Mouse (Mus musculus) spleen, postnatal 14 days (tissue): Measurements from ENCODE around the gene Ikbke.

Source experiments
- DNase-seq, 2 experiments: peaks; one replicate each; pipeline ENCODE4 v3.0.0; 2021 to 2022; ENCODE audit warnings: low spot score in 2 of 2

The Ikbke gene

GRCm38 (mm10) chr1:131239576-131240193 is 39.7 kb downstream of the Ikbke start:
- no peak for DNase-seq

GRCm38 (mm10) chr1:131238931-131239381 is 40.5 kb downstream of the Ikbke start:
- DNase-seq: no peak

- DNase-seq: no peak
Observed at GRCm38 (mm10) chr1:131236077-131236476, 43.3 kb downstream of the Ikbke start.

GRCm38 (mm10) chr1:131233527-131233926 is 45.9 kb downstream of the Ikbke start:
- no peak for DNase-seq

- no peak for DNase-seq
Observed at GRCm38 (mm10) chr1:131228659-131229058, 50.7 kb downstream of the Ikbke start.

- DNase-seq: no peak
Observed at GRCm38 (mm10) chr1:131228225-131228624, 51.2 kb downstream of the Ikbke start.

GRCm38 (mm10) chr1:131224848-131225471 is 54.4 kb downstream of the Ikbke start:
- no peak for DNase-seq

- DNase-seq: no peak
Observed at GRCm38 (mm10) chr1:131223345-131223744, 56.1 kb downstream of the Ikbke start.

- DNase-seq: no peak
Observed at GRCm38 (mm10) chr1:131221822-131222590, 57.4 kb downstream of the Ikbke start.

- no peak for DNase-seq
Observed at GRCm38 (mm10) chr1:131218933-131219332, 60.5 kb downstream of the Ikbke start.

GRCm38 (mm10) chr1:131213361-131213760 is 66.0 kb downstream of the Ikbke start:
- DNase-seq: no peak

GRCm38 (mm10) chr1:131212956-131213355 is 66.5 kb downstream of the Ikbke start:
- no peak for DNase-seq

- DNase-seq: no peak
Observed at GRCm38 (mm10) chr1:131211655-131212054, 67.8 kb downstream of the Ikbke start.

- no peak for DNase-seq
Observed at GRCm38 (mm10) chr1:131209971-131210426, 69.4 kb downstream of the Ikbke start.

- no peak for DNase-seq
Observed at GRCm38 (mm10) chr1:131208800-131209199, 70.6 kb downstream of the Ikbke start.

- no peak for DNase-seq
Observed at GRCm38 (mm10) chr1:131208081-131208480, 71.3 kb downstream of the Ikbke start.

- peak; percentile 60 to 74 for DNase-seq
Observed at GRCm38 (mm10) chr1:131207531-131207930, 71.9 kb downstream of the Ikbke start.

GRCm38 (mm10) chr1:131206342-131206741 is 73.1 kb downstream of the Ikbke start:
- no peak for DNase-seq

- no peak for DNase-seq
Observed at GRCm38 (mm10) chr1:131204461-131204860, 74.9 kb downstream of the Ikbke start.
